Mouse (Mus musculus): ENCODE data around the gene Clec4g. TPM values are rescaled to one million over a fixed set of nuclear protein-coding genes. Genes with fewer than 3 reads are reported as not detected.
A peak's percentile ranks its signal among the peaks of the same experiment; 100 is the strongest.

Clec4g gene
- total and polyA plus RNA-seq, 2 experiments: 57.7 to 133 TPM

DNA sequence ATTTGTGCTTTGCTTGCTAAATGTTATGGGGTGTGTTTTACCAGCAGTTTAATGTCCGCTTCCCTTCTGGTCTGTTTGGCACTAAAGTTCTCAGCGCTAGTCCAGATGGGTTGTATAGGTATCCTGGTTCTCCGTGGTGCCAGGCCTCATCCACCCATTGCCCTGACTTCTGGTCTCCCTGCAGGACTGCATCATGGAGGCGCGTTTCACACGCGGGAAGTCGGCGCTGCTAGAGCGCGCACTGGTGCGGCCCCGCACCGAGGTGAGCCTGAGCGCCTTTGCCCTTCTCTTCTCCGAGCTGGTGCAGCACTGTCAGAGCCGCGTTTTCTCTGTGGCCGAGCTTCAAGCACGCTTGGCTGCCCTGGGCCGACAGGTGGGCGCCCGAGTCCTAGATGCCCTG lies 41.6 kb downstream of the Clec4g start:
- H3K27me3 ChIP-seq (ENCODE audit: control insufficient read depth, insufficient read depth, low read length): no peaks in the 10 kb centered on the region
- H3K9ac ChIP-seq (ENCODE audit: low read depth, low read length): no peak overlapping the region
- no peak overlapping the region for H3K27ac ChIP-seq (replicated peaks; ENCODE audit: insufficient read depth, low read depth, low read length)
- peaks cover 3% of the 10 kb centered on the region; the same call in 1 of the 2 replicates for H3K36me3 ChIP-seq (ENCODE audit: control insufficient read depth, insufficient read depth, low read length)
- WGBS: 99% methylated on average over 23 of the region's 23 CpGs
- DNase-seq (ENCODE audit: extremely low read depth, low read depth, low spot score): no peak
- TF ChIP-seq CTCF (IDR thresholded peaks at IDR 0.05; ENCODE audit: low read depth, low read length): no peak
- TF ChIP-seq POLR2A (IDR thresholded peaks at IDR 0.05; ENCODE audit: extremely low read depth, insufficient read depth, low read length): no peak
- peaks cover 5% of the 10 kb centered on the region; the same call in 1 of the 2 replicates for H3K79me2 ChIP-seq (ENCODE audit: control insufficient read depth, insufficient read depth, low read length)
- H3K4me3 ChIP-seq (ENCODE audit: insufficient read depth, low read depth, low read length): no peak overlapping the region
- H3K4me1 ChIP-seq (ENCODE audit: control insufficient read depth, insufficient read depth, low read length): no peaks in the 10 kb centered on the region

DNA sequence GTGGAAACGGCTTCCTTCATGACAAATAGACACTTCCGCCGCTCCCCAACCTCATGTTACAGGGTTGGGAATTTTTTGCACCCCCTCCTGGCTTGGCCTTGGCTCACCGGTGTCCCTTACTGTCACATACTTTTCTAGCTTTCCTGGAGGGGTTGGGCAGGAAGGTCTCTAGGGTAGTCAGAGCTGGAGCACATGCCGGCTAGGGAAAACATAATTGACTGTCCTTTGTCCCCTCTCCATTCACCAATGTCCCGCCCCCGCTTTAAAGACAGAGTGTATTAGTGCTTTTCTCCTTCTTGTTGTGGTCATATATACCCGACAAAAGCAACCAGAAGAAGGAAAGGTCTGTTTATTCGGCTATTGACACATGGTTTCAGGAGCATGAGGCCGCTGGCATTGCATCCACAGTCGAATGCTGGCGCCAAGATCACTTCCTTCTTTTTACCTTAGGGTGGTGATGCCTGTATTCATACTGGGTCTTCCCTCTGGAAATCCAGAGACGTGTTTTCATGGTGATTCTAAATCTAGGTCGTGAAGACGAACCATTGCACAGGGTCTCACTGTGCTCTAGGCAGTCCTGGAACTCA lies 43.4 kb downstream of the Clec4g start:
- peak overlapping the region; percentile 88 for H3K9ac ChIP-seq (ENCODE audit: low read depth, low read length)
- H3K36me3 ChIP-seq (ENCODE audit: control insufficient read depth, insufficient read depth, low read length): peaks cover 3% of the 10 kb centered on the region; the same call in 1 of the 2 replicates
- peak overlapping the region; percentile 93 for H3K4me3 ChIP-seq (ENCODE audit: insufficient read depth, low read depth, low read length)
- H3K4me1 ChIP-seq (ENCODE audit: control insufficient read depth, insufficient read depth, low read length): peaks cover 1% of the 10 kb centered on the region; the same call in 1 of the 2 replicates
- H3K27me3 ChIP-seq (ENCODE audit: control insufficient read depth, insufficient read depth, low read length): no peaks in the 10 kb centered on the region
- DNase-seq (ENCODE audit: extremely low read depth, low read depth, low spot score): peak; percentile 35
- WGBS: 1% methylated on average over 15 of the region's 15 CpGs
- no peak for TF ChIP-seq POLR2A (IDR thresholded peaks at IDR 0.05; ENCODE audit: extremely low read depth, insufficient read depth, low read length)
- TF ChIP-seq CTCF (IDR thresholded peaks at IDR 0.05; ENCODE audit: low read depth, low read length): no peak
- H3K79me2 ChIP-seq (ENCODE audit: control insufficient read depth, insufficient read depth, low read length): peaks cover 5% of the 10 kb centered on the region; the same call in 1 of the 2 replicates
- peak overlapping the region; percentile 85 for H3K27ac ChIP-seq (replicated peaks; ENCODE audit: insufficient read depth, low read depth, low read length)

GRCm38 (mm10) chr8:3676131-3676992 lies 44.1 kb downstream of the Clec4g start, which contains the start of gene Trappc5:
Gene Trappc5, plus strand, starts transcription at chr8:3676299.
- peaks cover 1% of the 10 kb centered on the region; the same call in 1 of the 2 replicates for H3K4me1 ChIP-seq (ENCODE audit: control insufficient read depth, insufficient read depth, low read length)
- WGBS: under 1% methylated on average over 61 of the region's 61 CpGs
- DNase-seq (ENCODE audit: extremely low read depth, low read depth, low spot score): peak; percentile 75
- H3K79me2 ChIP-seq (ENCODE audit: control insufficient read depth, insufficient read depth, low read length): peaks cover 5% of the 10 kb centered on the region; the same call in 1 of the 2 replicates
- TF ChIP-seq POLR2A (IDR thresholded peaks at IDR 0.05; ENCODE audit: extremely low read depth, insufficient read depth, low read length) (peak; percentile 85), CTCF (IDR thresholded peaks at IDR 0.05; ENCODE audit: low read depth, low read length) (peak; percentile 87)
- H3K27ac ChIP-seq (replicated peaks; ENCODE audit: insufficient read depth, low read depth, low read length): peak within 1 kb of the TSS; percentile 85
- no peaks in the 10 kb centered on the region for H3K27me3 ChIP-seq (ENCODE audit: control insufficient read depth, insufficient read depth, low read length)
- peaks cover 3% of the 10 kb centered on the region; the same call in 1 of the 2 replicates for H3K36me3 ChIP-seq (ENCODE audit: control insufficient read depth, insufficient read depth, low read length)
- peak within 1 kb of the TSS; percentile 93 for H3K4me3 ChIP-seq (ENCODE audit: insufficient read depth, low read depth, low read length)
- peak within 1 kb of the TSS; percentile 88 for H3K9ac ChIP-seq (ENCODE audit: low read depth, low read length)

GRCm38 (mm10) chr8:3674671-3675070 lies 45.8 kb downstream of the Clec4g start:
- Histone ChIP-seq H3K9ac (ENCODE audit: low read depth, low read length) (no peak overlapping the region), H3K27ac (replicated peaks; ENCODE audit: insufficient read depth, low read depth, low read length) (no peak overlapping the region), H3K27me3 (ENCODE audit: control insufficient read depth, insufficient read depth, low read length) (no peaks in the 10 kb centered on the region), H3K4me3 (ENCODE audit: insufficient read depth, low read depth, low read length) (no peak overlapping the region), H3K4me1 (ENCODE audit: control insufficient read depth, insufficient read depth, low read length) (peaks cover 1% of the 10 kb centered on the region; the same call in 1 of the 2 replicates), H3K79me2 (ENCODE audit: control insufficient read depth, insufficient read depth, low read length) (peaks cover 5% of the 10 kb centered on the region; the same call in 1 of the 2 replicates), H3K36me3 (ENCODE audit: control insufficient read depth, insufficient read depth, low read length) (peaks cover under 1% of the 10 kb centered on the region; the same call in 1 of the 2 replicates)
- TF ChIP-seq POLR2A (IDR thresholded peaks at IDR 0.05; ENCODE audit: extremely low read depth, insufficient read depth, low read length): no peak
- TF ChIP-seq CTCF (IDR thresholded peaks at IDR 0.05; ENCODE audit: low read depth, low read length): no peak
- no peak for DNase-seq (ENCODE audit: extremely low read depth, low read depth, low spot score)
- 84% methylated on average over 3 of the region's 3 CpGs for WGBS

DNA sequence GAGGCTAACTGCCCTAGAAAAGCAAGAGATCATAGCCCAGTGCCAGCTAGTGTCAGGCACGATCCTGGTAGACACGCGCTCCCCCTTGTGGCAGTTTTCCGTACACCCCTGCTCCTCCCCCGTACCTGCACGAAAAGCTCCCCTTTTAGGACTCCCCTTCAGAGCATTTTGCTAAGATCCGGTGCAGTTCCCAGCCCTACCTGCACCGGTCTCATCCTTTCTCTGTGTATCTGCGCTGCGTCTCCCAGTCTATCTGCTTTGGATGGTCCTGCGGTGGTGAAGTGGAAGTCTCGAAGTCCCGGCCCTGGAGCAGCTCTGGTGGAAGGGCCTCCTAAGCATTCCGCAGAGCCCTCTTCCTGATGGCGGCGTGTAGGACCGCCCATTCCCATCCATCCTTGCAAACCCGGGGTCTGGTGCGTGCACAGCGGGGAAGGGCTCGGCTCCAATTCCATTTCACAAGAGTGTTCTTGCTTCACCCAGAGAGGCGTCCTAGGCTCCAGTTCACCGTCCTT lies 48.4 kb downstream of the Clec4g start, which contains the start of gene Fcor:
Fcor (minus strand) TSS at position 383 of the 512 bp plus-strand sequence.
- H3K36me3 ChIP-seq (ENCODE audit: control insufficient read depth, insufficient read depth, low read length): no peaks in the 10 kb centered on the region
- no peaks in the 10 kb centered on the region for H3K79me2 ChIP-seq (ENCODE audit: control insufficient read depth, insufficient read depth, low read length)
- peak within 1 kb of the TSS; percentile 49 for H3K4me3 ChIP-seq (ENCODE audit: insufficient read depth, low read depth, low read length)
- no peaks in the 10 kb centered on the region for H3K27me3 ChIP-seq (ENCODE audit: control insufficient read depth, insufficient read depth, low read length)
- peak; percentile 72 for DNase-seq (ENCODE audit: extremely low read depth, low read depth, low spot score)
- H3K27ac ChIP-seq (replicated peaks; ENCODE audit: insufficient read depth, low read depth, low read length): no peak within 1 kb of the TSS
- H3K4me1 ChIP-seq (ENCODE audit: control insufficient read depth, insufficient read depth, low read length): peaks cover 1% of the 10 kb centered on the region; the same call in 1 of the 2 replicates
- under 1% methylated on average over 23 of the region's 23 CpGs for WGBS
- peak within 1 kb of the TSS; percentile 57 for H3K9ac ChIP-seq (ENCODE audit: low read depth, low read length)
- peak; percentile 97 for TF ChIP-seq CTCF (IDR thresholded peaks at IDR 0.05; ENCODE audit: low read depth, low read length)
- TF ChIP-seq POLR2A (IDR thresholded peaks at IDR 0.05; ENCODE audit: extremely low read depth, insufficient read depth, low read length): no peak

Data from liver, adult 2 months (tissue).